Mouse (Mus musculus) neural tube, embryonic 14.5 days (tissue): ENCODE data around the gene Prelid1. TPM values are rescaled to one million over a fixed set of nuclear protein-coding genes. Genes with fewer than 3 reads are reported as not detected.

Source experiments
- ATAC-seq: fragments of 200-750 bp; cut with Nextera tagmentation; 2 replicates; pipeline ENCODE4 v1.8.0; 2017; ENCODE audit warnings: low read depth, mild to moderate bottlenecking, moderate TSS enrichment, moderate library complexity
- H3K27ac ChIP-seq: fragments of 300-500 bp; sonication (generic); 2 replicates; pipeline ENCODE4 v1.5.1; 2014; ENCODE audit warnings: low read depth, mild to moderate bottlenecking, control low read depth, low read length, moderate library complexity, mixed read lengths
- H3K27me3 ChIP-seq: fragments of 300-500 bp; sonication (generic); 2 replicates; pipeline ENCODE4 v1.6.1; 2014; ENCODE audit warnings: low read length; ENCODE audit not compliant: control insufficient read depth, insufficient read depth
- H3K36me3 ChIP-seq: fragments of 300-500 bp; sonication (generic); 2 replicates; pipeline ENCODE4 v1.6.1; 2014; ENCODE audit warnings: low read length, mixed read lengths; ENCODE audit not compliant: control insufficient read depth, insufficient read depth
- H3K4me1 ChIP-seq: fragments of 300-500 bp; sonication (generic); 2 replicates; pipeline ENCODE4 v1.6.1; 2014; ENCODE audit warnings: low read length; ENCODE audit not compliant: control insufficient read depth, insufficient read depth
- H3K4me2 ChIP-seq: fragments of 300-500 bp; sonication (generic); 2 replicates; pipeline ENCODE4 v1.6.1; 2014; ENCODE audit warnings: mild to moderate bottlenecking, low read depth, low read length, control low read depth
- H3K4me3 ChIP-seq: fragments of 300-500 bp; sonication (generic); 2 replicates; pipeline ENCODE4 v1.5.1; 2014; ENCODE audit warnings: low read depth, low read length, control low read depth, mixed read lengths
- H3K9ac ChIP-seq: fragments of 300-500 bp; sonication (generic); replicated peaks from 2 replicates; pipeline ENCODE4 v1.6.1; 2014; ENCODE audit warnings: low read depth, mild to moderate bottlenecking, control low read depth, low read length, mixed read lengths
- H3K9me3 ChIP-seq: fragments of 300-500 bp; sonication (generic); 2 replicates; pipeline ENCODE4 v1.6.1; 2016; ENCODE audit warnings: low read length; ENCODE audit not compliant: control insufficient read depth
- WGBS: fragments of 180-500 bp; shearing (Covaris S2); extraction: QIAGEN DNeasy Blood & Tissue Kit; methylation state at CpG from one replicate; pipeline ENCODE4 v1.1.7; 2014; 5-methylcytosine and 5-hydroxymethylcytosine counted together
- polyA plus RNA-seq: library from polyadenylated mRNA; unstranded; fragments of >200 nt; fragmentation: Nextera tagmentation; extraction: Ambion mirVana; gene quantifications from 2 replicates; pipeline ENCODE4 v1.2.1, GENCODE M21; 2014

The Prelid1 gene
- polyA plus RNA-seq, 1 experiment from 2014 or later, result 316 TPM

- Histone ChIP-seq H3K9me3 (no peaks in the 10 kb centered on the region), H3K36me3 (no peaks in the 10 kb centered on the region), H3K4me1 (no peaks in the 10 kb centered on the region), H3K4me3 (no peak overlapping the region), H3K27me3 (no peaks in the 10 kb centered on the region), H3K27ac (no peak overlapping the region), H3K9ac (no peak overlapping the region), H3K4me2 (no peak overlapping the region)
- no peak for ATAC-seq
- 72% methylated on average over 3 of the region's 3 CpGs for WGBS
Measured at GRCm38 (mm10) chr13:55370234-55370633, 49.9 kb downstream of the Prelid1 start.

GRCm38 (mm10) chr13:55371007-55371681 is 50.8 kb downstream of the Prelid1 start:
- H3K36me3 ChIP-seq, result no peaks in the 10 kb centered on the region
- no peak overlapping the region for H3K27ac ChIP-seq
- H3K27me3 ChIP-seq, result no peaks in the 10 kb centered on the region
- H3K4me2 ChIP-seq, result no peak overlapping the region
- H3K9ac ChIP-seq, result no peak overlapping the region
- H3K4me3 ChIP-seq, result no peak overlapping the region
- H3K9me3 ChIP-seq, result no peaks in the 10 kb centered on the region
- 76% methylated on average over 8 of the region's 8 CpGs for WGBS
- no peak for ATAC-seq
- no peaks in the 10 kb centered on the region for H3K4me1 ChIP-seq

- 64% methylated on average over 5 of the region's 5 CpGs for WGBS
- no peaks in the 10 kb centered on the region for H3K27me3 ChIP-seq
- no peak overlapping the region for H3K27ac ChIP-seq
- no peaks in the 10 kb centered on the region for H3K9me3 ChIP-seq
- H3K4me3 ChIP-seq, result no peak overlapping the region
- no peak overlapping the region for H3K4me2 ChIP-seq
- no peaks in the 10 kb centered on the region for H3K4me1 ChIP-seq
- no peak for ATAC-seq
- H3K36me3 ChIP-seq, result no peaks in the 10 kb centered on the region
- H3K9ac ChIP-seq, result no peak overlapping the region
Measured at GRCm38 (mm10) chr13:55371740-55372139, 51.4 kb downstream of the Prelid1 start.

GRCm38 (mm10) chr13:55374206-55374924 is 54.1 kb downstream of the Prelid1 start:
- 55% methylated on average over 6 of the region's 6 CpGs for WGBS
- Histone ChIP-seq H3K4me3 (no peak overlapping the region), H3K4me1 (no peaks in the 10 kb centered on the region), H3K9me3 (no peaks in the 10 kb centered on the region), H3K27ac (no peak overlapping the region), H3K27me3 (peaks cover 11% of the 10 kb centered on the region), H3K4me2 (no peak overlapping the region), H3K36me3 (no peaks in the 10 kb centered on the region), H3K9ac (no peak overlapping the region)
- no peak for ATAC-seq

Other genes with a start within 250 kb of the Prelid1 start
- gene Uimc1, start 220.2 kb upstream of the Prelid1 start, polyA plus RNA-seq, result 20.6 and 20.9 TPM in 2 replicates
- 34.2 and 34.5 TPM in 2 replicates for gene Zfp346, start 215.2 kb upstream of the Prelid1 start, polyA plus RNA-seq
- not detected in 2 replicates for gene Gm17617, start 187.0 kb upstream of the Prelid1 start, polyA plus RNA-seq
- 0.35 and 1.1 TPM in 2 replicates for gene Fgfr4, start 167.9 kb upstream of the Prelid1 start, polyA plus RNA-seq
- gene Nsd1, start 110.7 kb upstream of the Prelid1 start, polyA plus RNA-seq, result 61.9 and 76.8 TPM in 2 replicates
- 99.0 and 101 TPM in 2 replicates for gene Rab24, start 1.4 kb downstream of the Prelid1 start, polyA plus RNA-seq
- gene Mxd3, start 9.3 kb downstream of the Prelid1 start, polyA plus RNA-seq, result 5.7 and 5.9 TPM in 2 replicates
- 36.5 and 49.9 TPM in 2 replicates for gene Lman2, start 42.3 kb downstream of the Prelid1 start, polyA plus RNA-seq
- 0.11 and 0.32 TPM in 2 replicates for gene Rgs14, start 49.2 kb downstream of the Prelid1 start, polyA plus RNA-seq
- gene Slc34a1, start 77.7 kb downstream of the Prelid1 start, polyA plus RNA-seq, result 0.19 and 0.32 TPM in 2 replicates
- gene Pfn3, start 94.7 kb downstream of the Prelid1 start, polyA plus RNA-seq, result 0.55 and 1.2 TPM in 2 replicates
- 0.18 TPM in 1 of 2 replicates, not detected in the other for gene F12, start 106.3 kb downstream of the Prelid1 start, polyA plus RNA-seq
- 39.0 and 42.1 TPM in 2 replicates for gene Grk6, start 124.6 kb downstream of the Prelid1 start, polyA plus RNA-seq
- gene Prr7, start 143.8 kb downstream of the Prelid1 start, polyA plus RNA-seq, result 5.8 and 6.7 TPM in 2 replicates
- 376 and 450 TPM in 2 replicates for gene Dbn1, start 167.6 kb downstream of the Prelid1 start, polyA plus RNA-seq
- 142 and 163 TPM in 2 replicates for gene Pdlim7, start 193.2 kb downstream of the Prelid1 start, polyA plus RNA-seq
- gene Dok3, start 208.8 kb downstream of the Prelid1 start, polyA plus RNA-seq, result 4.2 and 4.6 TPM in 2 replicates
- 51.3 and 54.1 TPM in 2 replicates for gene Ddx41, start 216.2 kb downstream of the Prelid1 start, polyA plus RNA-seq